17 mouse cellular contexts compared by ENCODE assay signal in the genomic region with DNA sequence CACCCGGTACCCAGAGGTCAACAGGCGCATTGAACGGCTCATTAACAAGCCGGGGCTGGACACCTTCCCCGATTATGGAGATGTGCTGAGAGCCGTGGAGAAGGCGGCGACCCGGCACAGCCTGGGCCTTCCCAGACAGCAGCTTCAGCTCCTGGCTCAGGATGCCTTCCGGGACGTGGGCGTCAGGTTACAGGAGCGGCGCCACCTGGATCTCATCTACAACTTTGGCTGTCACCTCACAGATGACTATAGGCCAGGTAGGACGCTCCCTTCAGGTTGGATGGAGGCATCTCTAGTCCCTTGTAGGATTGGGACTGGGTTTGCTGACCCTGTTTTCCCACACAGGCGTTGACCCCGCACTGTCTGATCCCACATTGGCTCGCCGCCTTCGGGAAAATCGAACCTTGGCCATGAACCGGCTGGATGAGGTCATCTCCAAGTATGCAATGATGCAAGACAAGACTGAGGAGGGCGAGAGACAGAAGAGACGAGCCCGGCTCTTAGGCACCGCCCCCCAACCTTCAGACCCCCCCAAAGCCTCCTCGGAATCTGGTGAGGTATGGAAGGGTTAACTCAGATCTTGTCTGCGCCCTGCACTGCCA. TPM values are rescaled to one million over a fixed set of nuclear protein-coding genes. Genes with fewer than 3 reads are reported as not detected.
DNase-seq lines count a peak whose midpoint lies in the region; ATAC-seq and TF ChIP-seq lines count a peak whose summit lies in the region.
"Had no signal": no experiment of that assay in that cellular context is flagged by ENCODE, and none has a peak within 500 bp of the region (broad histone marks: within the 10 kb centered on the region; RNA-seq: fewer than 3 reads in every experiment).

No protein-coding gene starts in this region.

- H3K4me2 ChIP-seq in kidney, embryonic 16.5 days (replicated peaks; ENCODE audit: low read depth, low read length) = peak overlapping the region; percentile 77; the same call in 1 of the 2 replicates
- no peak overlapping the region for H3K4me2 ChIP-seq in liver, postnatal 0 days (ENCODE audit: low read depth, low read length)
- H3K4me2 ChIP-seq: hindbrain, embryonic 12.5 days; liver, embryonic 13.5 days; midbrain, embryonic 11.5 days had no signal

- peak; percentile 58 for DNase-seq in cerebellum, adult 9-11 months
- no peak for DNase-seq in cerebellum, postnatal 25 days
- no peak for DNase-seq in kidney, postnatal 4 days
- no peak for DNase-seq in ES-E14 (ENCODE audit: low read depth, low spot score)
- DNase-seq in kidney, postnatal 10 days = peak; percentile 25
- no peak for DNase-seq in liver, postnatal 0 days
- DNase-seq: adrenal gland, postnatal 10 days; liver, embryonic 13.5 days; lung, postnatal 10 days had no signal

- H3K36me3 ChIP-seq in kidney, embryonic 16.5 days (ENCODE audit: insufficient read depth, low read length) = peaks cover 35% of the 10 kb centered on the region
- H3K36me3 ChIP-seq in ES-E14 (ENCODE audit: control insufficient read depth, insufficient read depth, low read length, poor library complexity, severe bottlenecking) = peaks cover 41% of the 10 kb centered on the region
- H3K36me3 ChIP-seq in liver, postnatal 0 days (replicated peaks; ENCODE audit: insufficient read depth, low read length) = peaks cover 39% of the 10 kb centered on the region

- no peak overlapping the region for H3K9ac ChIP-seq in kidney, embryonic 16.5 days (replicated peaks; ENCODE audit: low read length)
- H3K9ac ChIP-seq in ES-E14 (ENCODE audit: insufficient read depth, low read depth, low read length, poor library complexity, severe bottlenecking) = peak overlapping the region; percentile 29; the same call in 1 of the 2 replicates
- H3K9ac ChIP-seq in liver, postnatal 0 days (replicated peaks) = no peak overlapping the region
- H3K9ac ChIP-seq: hindbrain, embryonic 12.5 days; liver, embryonic 13.5 days had no signal

- no peak overlapping the region for H3K27ac ChIP-seq in kidney, embryonic 16.5 days (ENCODE audit: low read length)
- H3K27ac ChIP-seq in ES-E14 (ENCODE audit: insufficient read depth, low read depth, low read length, poor library complexity, severe bottlenecking) = no peak overlapping the region
- no peak overlapping the region for H3K27ac ChIP-seq in liver, postnatal 0 days (ENCODE audit: low read depth)
- H3K27ac ChIP-seq: hindbrain, embryonic 12.5 days; liver, embryonic 13.5 days had no signal

- no peak for TF ChIP-seq CTCF in liver, postnatal 0 days (IDR thresholded peaks at IDR 0.05; ENCODE audit: low read depth)

- H3K9me3 ChIP-seq in kidney, embryonic 16.5 days (ENCODE audit: low read length) = no peaks in the 10 kb centered on the region
- no peaks in the 10 kb centered on the region for H3K9me3 ChIP-seq in ES-E14 (ENCODE audit: control insufficient read depth, insufficient read depth, low read depth, low read length)
- H3K9me3 ChIP-seq in liver, postnatal 0 days (ENCODE audit: low read length) = no peaks in the 10 kb centered on the region
- H3K9me3 ChIP-seq: hindbrain, embryonic 12.5 days had no signal

- no peak for ATAC-seq in kidney, embryonic 16.5 days (ENCODE audit: low FRiP score, low TSS enrichment)
- no peak for ATAC-seq in liver, postnatal 0 days
- ATAC-seq: Patski had no signal

- H3K4me3 ChIP-seq in kidney, embryonic 16.5 days (ENCODE audit: low read length) = peak overlapping the region; percentile 13; the same call in 1 of the 2 replicates
- peak overlapping the region; percentile 3 to 39 for H3K4me3 ChIP-seq in ES-E14 (ENCODE audit: insufficient read depth in 1 of 2, low read depth in 1 of 2, low read length in 2 of 2, poor library complexity in 1 of 2, severe bottlenecking in 1 of 2)
- no peak overlapping the region for H3K4me3 ChIP-seq in liver, postnatal 0 days (ENCODE audit: low read depth, low read length)
- H3K4me3 ChIP-seq: erythroblast, embryonic 14.5 days; hindbrain, embryonic 12.5 days; liver, embryonic 13.5 days had no signal

- H3K4me1 ChIP-seq in kidney, embryonic 16.5 days (ENCODE audit: insufficient read depth, low read length) = peaks cover 47% of the 10 kb centered on the region
- H3K4me1 ChIP-seq in ES-E14 (ENCODE audit: control insufficient read depth in 2 of 2, insufficient read depth in 2 of 2, low read length in 2 of 2, poor library complexity in 1 of 2) = peaks cover 3 to 5% of the 10 kb centered on the region in 2 experiments; a peak in 1 of 4 replicates
- H3K4me1 ChIP-seq in liver, postnatal 0 days (ENCODE audit: insufficient read depth) = peaks cover 36% of the 10 kb centered on the region

- 58% methylated on average over 28 of the region's 28 CpGs for WGBS in kidney, embryonic 16.5 days
- WGBS in liver, postnatal 0 days (ENCODE audit: insufficient replicate concordance) = 91% methylated on average over 28 of the region's 28 CpGs

- TF ChIP-seq EP300 in liver, postnatal 0 days (IDR thresholded peaks at IDR 0.05; ENCODE audit: low read depth) = no peak

- H3K27me3 ChIP-seq in kidney, embryonic 16.5 days (ENCODE audit: insufficient read depth, low read length) = no peaks in the 10 kb centered on the region
- H3K27me3 ChIP-seq in liver, postnatal 0 days (ENCODE audit: insufficient read depth, low read length) = no peaks in the 10 kb centered on the region
- H3K27me3 ChIP-seq: hindbrain, embryonic 12.5 days; liver, embryonic 13.5 days; Patski had no signal

- in situ Hi-C loops in ES-E14 (cut with MboI; ENCODE audit: low sequenced_read_pairs in 2 of 2, unreplicated experiment in 2 of 2) = no loop called here

TF ChIP-seq in ES-E14, 5 proteins besides CTCF, POLR2A, EP300 and RAD21:
- TF ChIP-seq HCFC1 (IDR thresholded peaks at IDR 0.05; ENCODE audit: borderline replicate concordance, insufficient read depth, low read length) (no peak), ZNF384 (IDR thresholded peaks at IDR 0.05; ENCODE audit: low read depth, low read length) (no peak), MAFK (IDR thresholded peaks at IDR 0.05; ENCODE audit: insufficient read depth, low read depth, low read length) (no peak), CHD2 (IDR thresholded peaks at IDR 0.05; ENCODE audit: low read depth, low read length) (no peak), ZC3H11A (IDR thresholded peaks at IDR 0.05; ENCODE audit: borderline replicate concordance, low read depth, low read length) (no peak)

RNA-seq across cellular contexts. Expression of gene Daxx, which starts 2.7 kb away (rescaled TPM):
- 59.9 and 60.1 TPM in 2 replicates for polyA plus RNA-seq in kidney, embryonic 16.5 days (2015; fragmentation: Nextera tagmentation; extraction: Ambion mirVana)
- 67.3 and 73.7 TPM in 2 replicates for total RNA-seq in ES-E14 (2012; rRNA removed)
- 12.6 and 13.0 TPM in 2 replicates for polyA plus RNA-seq in liver, postnatal 0 days (2015; fragmentation: Nextera tagmentation; extraction: Ambion mirVana)

RNA-seq across cellular contexts. Expression of gene Tapbp, which starts 3.8 kb away (rescaled TPM):
- polyA plus RNA-seq in kidney, embryonic 16.5 days (2015; fragmentation: Nextera tagmentation; extraction: Ambion mirVana) = 36.1 and 39.2 TPM in 2 replicates
- total RNA-seq in ES-E14 (2012; rRNA removed) = 39.4 and 64.9 TPM in 2 replicates
- polyA plus RNA-seq in liver, postnatal 0 days (2015; fragmentation: Nextera tagmentation; extraction: Ambion mirVana) = 47.0 and 47.9 TPM in 2 replicates

RNA-seq across cellular contexts. Expression of gene Zbtb22, which starts 3.8 kb away (rescaled TPM):
- polyA plus RNA-seq in kidney, embryonic 16.5 days (2015; fragmentation: Nextera tagmentation; extraction: Ambion mirVana) = 20.6 and 20.9 TPM in 2 replicates
- total RNA-seq in ES-E14 (2012; rRNA removed) = 32.8 and 34.8 TPM in 2 replicates
- 7.1 and 7.9 TPM in 2 replicates for polyA plus RNA-seq in liver, postnatal 0 days (2015; fragmentation: Nextera tagmentation; extraction: Ambion mirVana)

RNA-seq across cellular contexts. Expression of gene Platr17, which starts 7.0 kb away (rescaled TPM):
- 0.22 TPM in 1 of 2 replicates, not detected in the other for polyA plus RNA-seq in kidney, embryonic 16.5 days (2015; fragmentation: Nextera tagmentation; extraction: Ambion mirVana)
- total RNA-seq in ES-E14 (2012; rRNA removed) = 33.2 and 46.0 TPM in 2 replicates
- 0.41 and 0.54 TPM in 2 replicates for polyA plus RNA-seq in liver, postnatal 0 days (2015; fragmentation: Nextera tagmentation; extraction: Ambion mirVana)
- total RNA-seq: adrenal gland, postnatal 10 days; gastrocnemius, postnatal 36 days had no signal
- polyA plus RNA-seq: erythroblast, embryonic 14.5 days; hindbrain, embryonic 12.5 days; neural tube, embryonic 11.5 days; Patski; small intestine, adult 2 months had no signal

RNA-seq across cellular contexts. Expression of gene Rgl2, which starts 17.4 kb away (rescaled TPM):
- polyA plus RNA-seq in kidney, embryonic 16.5 days (2015; fragmentation: Nextera tagmentation; extraction: Ambion mirVana) = 35.9 and 38.0 TPM in 2 replicates
- 65.8 and 129 TPM in 2 replicates for total RNA-seq in ES-E14 (2012; rRNA removed)
- polyA plus RNA-seq in liver, postnatal 0 days (2015; fragmentation: Nextera tagmentation; extraction: Ambion mirVana) = 6.8 and 7.4 TPM in 2 replicates

Comparison
In these comparisons a context has a peak if more than half of its experiments do, and no peak if none do; other contexts are left out.
1. DNase-seq: peak in cerebellum, adult 9-11 months (single experiment) and kidney, postnatal 10 days (single experiment); none in cerebellum, postnatal 25 days (0 of 2), kidney, postnatal 4 days (0 of 2), ES-E14 (single experiment) and liver, postnatal 0 days (single experiment).